Mouse (Mus musculus) myocyte (in vitro differentiated cells): Measurements from ENCODE around the gene Auh. TPM values are rescaled to one million over a fixed set of nuclear protein-coding genes. Genes with fewer than 3 reads are reported as not detected.

Source experiments
- H3K27me3 ChIP-seq: one replicate; pipeline ENCODE4 v1.6.1; 2011; ENCODE audit not compliant: control insufficient read depth, insufficient read depth, insufficient read length
- H3K36me3 ChIP-seq: one replicate; pipeline ENCODE4 v1.6.1; 2011; ENCODE audit not compliant: control insufficient read depth, insufficient read depth
- H3K4me2 ChIP-seq: one replicate; pipeline ENCODE4 v1.6.1; 2011; ENCODE audit warnings: low read depth, control low read depth
- H3K4me3 ChIP-seq: one replicate; pipeline ENCODE4 v1.5.1; 2011; ENCODE audit warnings: mild to moderate bottlenecking, control low read depth, moderate library complexity
- H3K79me2 ChIP-seq: one replicate; pipeline ENCODE4 v1.6.1; 2011; ENCODE audit not compliant: control insufficient read depth, insufficient read depth
- H3ac ChIP-seq: one replicate; pipeline ENCODE4 v1.6.1; 2011; ENCODE audit not compliant: control insufficient read depth, insufficient read length
- CEBPB ChIP-seq: IDR thresholded peaks from 2 replicates; pipeline ENCODE4 v1.6.1; 2011; ENCODE audit warnings: mild to moderate bottlenecking, moderate library complexity; ENCODE audit not compliant: poor library complexity, insufficient read depth, severe bottlenecking
- E2F4 ChIP-seq: IDR thresholded peaks from one replicate; pipeline ENCODE4 v1.6.1; 2011; ENCODE audit warnings: mild to moderate bottlenecking, control low read depth, moderate library complexity; ENCODE audit not compliant: insufficient read depth
- MAX ChIP-seq: IDR thresholded peaks from one replicate; pipeline ENCODE4 v1.6.1; 2011; ENCODE audit warnings: low read depth, mild to moderate bottlenecking, control low read depth
- MYOD1 ChIP-seq, 3 experiments: IDR thresholded peaks; one replicate each; pipeline ENCODE4 v1.6.1; 2011; ENCODE audit warnings: control low read depth in 2 of 3, low read depth in 2 of 3, mild to moderate bottlenecking in 2 of 3, moderate library complexity in 1 of 3; ENCODE audit not compliant: insufficient read length in 2 of 3, control insufficient read depth in 1 of 3
- MYOG ChIP-seq, 3 experiments: IDR thresholded peaks; one replicate each; pipeline ENCODE4 v1.6.1; 2011; ENCODE audit warnings: control low read depth in 2 of 3, low read depth in 2 of 3, mild to moderate bottlenecking in 2 of 3; ENCODE audit not compliant: insufficient read length in 2 of 3, control insufficient read depth in 1 of 3, insufficient read depth in 1 of 3
- POLR2A ChIP-seq: IDR thresholded peaks from one replicate; pipeline ENCODE4 v1.6.1; 2011; ENCODE audit warnings: low read depth, mild to moderate bottlenecking, control low read depth, moderate library complexity; ENCODE audit not compliant: insufficient read length
- POLR2AphosphoS2 ChIP-seq: IDR thresholded peaks from one replicate; pipeline ENCODE4 v1.6.1; 2011; ENCODE audit warnings: low read depth, control low read depth; ENCODE audit not compliant: insufficient read length
- REST ChIP-seq: IDR thresholded peaks from one replicate; pipeline ENCODE4 v1.6.1; 2011; ENCODE audit warnings: mild to moderate bottlenecking, control low read depth, moderate library complexity; ENCODE audit not compliant: insufficient read depth, insufficient read length
- SRF ChIP-seq: IDR thresholded peaks from one replicate; pipeline ENCODE4 v1.6.1; 2011; ENCODE audit warnings: low read depth; ENCODE audit not compliant: control insufficient read depth, insufficient read length
- TCF12 ChIP-seq: IDR thresholded peaks from one replicate; pipeline ENCODE4 v1.6.1; 2011; ENCODE audit warnings: mild to moderate bottlenecking, control low read depth; ENCODE audit not compliant: poor library complexity, insufficient read depth, severe bottlenecking
- TCF3 ChIP-seq: IDR thresholded peaks from one replicate; pipeline ENCODE4 v1.6.1; 2011; ENCODE audit warnings: low read depth, control low read depth; ENCODE audit not compliant: insufficient read length
- USF1 ChIP-seq: IDR thresholded peaks from one replicate; pipeline ENCODE4 v1.6.1; 2011; ENCODE audit warnings: low read depth, mild to moderate bottlenecking, control low read depth, moderate library complexity
- polyA plus RNA-seq: library from polyadenylated mRNA; unstranded; fragments of >200 nt; fragmentation: generic; extraction: Trizol; gene quantifications from one replicate; pipeline ENCODE4 v1.2.1, GENCODE M21; 2012; ENCODE audit warnings: missing spikeins

Gene Auh
- polyA plus RNA-seq, 1 experiment, result 17.4 TPM

- Histone ChIP-seq H3ac (no peak overlapping the region), H3K4me3 (no peak overlapping the region), H3K36me3 (no peaks in the 10 kb centered on the region), H3K27me3 (no peaks in the 10 kb centered on the region), H3K4me2 (no peak overlapping the region), H3K79me2 (no peaks in the 10 kb centered on the region)
- TF ChIP-seq SRF, result no peak
- no peak for TF ChIP-seq MAX
- TF ChIP-seq E2F4, result no peak
- TF ChIP-seq USF1, result no peak
- TF ChIP-seq POLR2A, result no peak
- TF ChIP-seq POLR2AphosphoS2, result no peak
- TF ChIP-seq CEBPB, result no peak
- no peak for TF ChIP-seq TCF3
- no peak for TF ChIP-seq MYOG (IDR thresholded peaks at IDR 0.05; ENCODE audit: control insufficient read depth in 1 of 3, insufficient read depth in 1 of 3, insufficient read length in 2 of 3, low read depth in 2 of 3)
- no peak for TF ChIP-seq MYOD1 (IDR thresholded peaks at IDR 0.05; ENCODE audit: control insufficient read depth in 1 of 3, insufficient read length in 2 of 3, low read depth in 2 of 3)
- TF ChIP-seq TCF12, result no peak
- no peak for TF ChIP-seq REST
Measured at GRCm38 (mm10) chr13:52886779-52887178, 42.7 kb downstream of the Auh start.

GRCm38 (mm10) chr13:52883960-52884326 lies 45.5 kb downstream of the Auh start:
- no peaks in the 10 kb centered on the region for H3K27me3 ChIP-seq
- no peak overlapping the region for H3K4me2 ChIP-seq
- H3K4me3 ChIP-seq, result no peak overlapping the region
- no peaks in the 10 kb centered on the region for H3K36me3 ChIP-seq
- no peak overlapping the region for H3ac ChIP-seq
- no peak for TF ChIP-seq REST
- TF ChIP-seq TCF3, result no peak
- no peak for TF ChIP-seq POLR2A
- no peak for TF ChIP-seq E2F4
- TF ChIP-seq MYOD1 (IDR thresholded peaks at IDR 0.05; ENCODE audit: control insufficient read depth in 1 of 3, insufficient read length in 2 of 3, low read depth in 2 of 3), result no peak
- H3K79me2 ChIP-seq, result no peaks in the 10 kb centered on the region

- no peak overlapping the region for H3ac ChIP-seq
- no peaks in the 10 kb centered on the region for H3K36me3 ChIP-seq
- H3K4me2 ChIP-seq, result no peak overlapping the region
- H3K27me3 ChIP-seq, result no peaks in the 10 kb centered on the region
- TF ChIP-seq REST, result no peak
- no peak for TF ChIP-seq CEBPB
- no peak for TF ChIP-seq POLR2AphosphoS2
- no peak overlapping the region for H3K4me3 ChIP-seq
- no peaks in the 10 kb centered on the region for H3K79me2 ChIP-seq
Measured at GRCm38 (mm10) chr13:52883084-52883959, 46.2 kb downstream of the Auh start.

- TF ChIP-seq CEBPB (no peak), MYOG (IDR thresholded peaks at IDR 0.05; ENCODE audit: control insufficient read depth in 1 of 3, insufficient read depth in 1 of 3, insufficient read length in 2 of 3, low read depth in 2 of 3) (no peak), REST (no peak)
- no peak overlapping the region for H3ac ChIP-seq
- no peak overlapping the region for H3K4me3 ChIP-seq
- H3K27me3 ChIP-seq, result no peaks in the 10 kb centered on the region
- H3K79me2 ChIP-seq, result no peaks in the 10 kb centered on the region
- H3K36me3 ChIP-seq, result no peaks in the 10 kb centered on the region
- H3K4me2 ChIP-seq, result no peak overlapping the region
Measured at GRCm38 (mm10) chr13:52880386-52880785, 49.1 kb downstream of the Auh start.

GRCm38 (mm10) chr13:52879918-52880317 lies 49.6 kb downstream of the Auh start:
- no peak overlapping the region for H3K4me3 ChIP-seq
- H3ac ChIP-seq, result no peak overlapping the region
- H3K79me2 ChIP-seq, result no peaks in the 10 kb centered on the region
- no peak overlapping the region for H3K4me2 ChIP-seq
- H3K27me3 ChIP-seq, result no peaks in the 10 kb centered on the region
- no peaks in the 10 kb centered on the region for H3K36me3 ChIP-seq
- TF ChIP-seq TCF3 (no peak), MAX (no peak), CEBPB (no peak), USF1 (no peak), MYOG (IDR thresholded peaks at IDR 0.05; ENCODE audit: control insufficient read depth in 1 of 3, insufficient read depth in 1 of 3, insufficient read length in 2 of 3, low read depth in 2 of 3) (no peak), POLR2AphosphoS2 (no peak), POLR2A (no peak), TCF12 (no peak)
